Mouse (Mus musculus) lung, postnatal 25 days (tissue): ENCODE results near the gene Dusp27.

ENCODE experiments used
- DNase-seq: peaks from one replicate; pipeline ENCODE4 v3.0.0; 2022; ENCODE audit warnings: low spot score

The Dusp27 gene

DNA sequence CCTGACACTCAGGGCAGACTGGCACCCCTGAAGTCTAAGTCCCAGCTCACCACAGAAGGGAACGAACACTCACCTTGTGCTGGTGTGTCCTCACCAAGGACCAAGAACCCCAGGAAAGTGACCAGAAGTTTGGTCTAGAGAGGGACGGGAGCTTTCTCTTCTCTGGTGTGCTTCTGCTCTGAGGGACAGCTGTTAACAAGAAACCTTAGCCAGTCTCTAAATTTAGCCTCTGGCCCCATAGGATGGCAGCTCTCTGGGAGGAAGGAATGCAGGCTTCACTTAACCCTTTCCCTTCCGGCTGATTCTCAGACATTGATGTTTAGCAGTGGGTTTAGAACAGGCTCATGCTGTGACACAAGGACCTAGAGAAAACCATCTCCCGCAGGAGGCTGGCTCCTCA, at the start of gene Dusp27:
Dusp27 (minus strand) TSS at position 204 of the 400 bp plus-strand sequence.
- DNase-seq: no peak

GRCm38 (mm10) chr1:166173621-166174020, 45.9 kb upstream of the Dusp27 start:
- DNase-seq: no peak

- DNase-seq: no peak
These were observed 45.3 kb upstream of the Dusp27 start for GRCm38 (mm10) chr1:166172992-166173391.

GRCm38 (mm10) chr1:166170852-166171251, 43.1 kb upstream of the Dusp27 start:
- no peak for DNase-seq

DNA sequence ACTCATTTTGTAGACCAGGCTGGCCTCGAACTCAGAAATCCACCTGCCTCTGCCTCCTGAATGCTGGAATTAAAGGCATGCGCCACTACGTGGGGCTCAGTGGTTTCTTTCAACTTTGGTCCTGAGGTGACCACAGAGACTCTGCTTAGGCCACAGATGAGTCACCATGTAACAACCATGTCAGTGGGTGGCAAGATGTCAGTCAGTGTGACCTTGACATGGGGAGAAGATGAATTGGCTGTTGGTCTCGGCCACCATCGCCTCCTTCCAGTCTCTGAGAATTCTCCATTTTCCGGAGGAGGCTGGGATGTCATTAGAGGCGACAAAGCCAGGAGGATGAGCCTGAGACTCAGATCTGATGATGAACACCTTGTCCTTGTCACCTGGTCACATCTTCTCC, 42.0 kb upstream of the Dusp27 start:
- DNase-seq: no peak

- no peak for DNase-seq
These were observed 40.3 kb upstream of the Dusp27 start for GRCm38 (mm10) chr1:166168017-166168416.

GRCm38 (mm10) chr1:166167405-166167804, 39.7 kb upstream of the Dusp27 start:
- DNase-seq: no peak

GRCm38 (mm10) chr1:166165159-166165558, 37.4 kb upstream of the Dusp27 start:
- no peak for DNase-seq

- no peak for DNase-seq
These were observed 36.9 kb upstream of the Dusp27 start for GRCm38 (mm10) chr1:166164580-166164979.

DNA sequence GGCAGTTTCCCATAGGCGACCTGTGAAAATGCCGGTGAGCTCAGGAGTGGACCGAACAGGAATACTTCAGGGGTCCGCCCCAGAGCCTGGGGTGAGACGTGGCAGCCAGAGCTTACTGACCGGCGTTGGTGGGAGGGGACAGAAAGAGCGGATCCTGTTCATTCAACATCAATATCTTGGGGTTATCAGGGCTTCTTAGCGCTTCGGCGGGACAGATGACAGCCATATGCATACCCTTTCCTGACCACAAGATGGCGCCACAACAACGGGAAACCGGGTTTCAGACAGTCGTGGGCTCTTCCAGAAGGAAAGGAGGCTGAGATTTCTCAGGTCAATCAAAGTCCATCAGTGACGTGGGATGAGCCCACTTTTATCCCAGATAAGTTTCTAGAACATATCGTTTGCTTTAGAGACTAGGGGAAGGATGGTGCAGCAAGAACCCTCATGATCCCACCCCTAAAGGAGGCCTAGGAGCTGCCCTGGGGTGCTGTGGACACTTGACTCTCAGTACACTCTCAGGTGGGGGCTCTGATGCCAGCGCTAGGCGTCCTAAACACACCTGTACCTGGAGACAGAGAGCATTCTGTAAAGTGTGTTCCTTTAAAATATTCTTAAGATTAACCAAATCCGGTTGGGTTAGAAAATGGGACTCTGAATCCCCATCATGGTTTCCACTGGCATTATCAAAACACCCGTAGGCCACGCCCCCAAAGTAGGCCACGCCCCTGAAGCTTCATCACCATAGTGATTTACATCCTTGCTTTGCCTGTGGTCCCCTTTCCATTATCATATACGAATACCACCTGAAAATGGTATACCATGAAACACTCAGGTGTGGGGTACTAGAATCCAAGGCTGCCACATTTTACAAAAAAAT, 33.1 kb upstream of the Dusp27 start:
- peak; percentile 60 for DNase-seq

- no peak for DNase-seq
These were observed 32.4 kb upstream of the Dusp27 start for GRCm38 (mm10) chr1:166160111-166160510.

- DNase-seq: no peak
These were observed 30.9 kb upstream of the Dusp27 start for GRCm38 (mm10) chr1:166158664-166159063.

DNA sequence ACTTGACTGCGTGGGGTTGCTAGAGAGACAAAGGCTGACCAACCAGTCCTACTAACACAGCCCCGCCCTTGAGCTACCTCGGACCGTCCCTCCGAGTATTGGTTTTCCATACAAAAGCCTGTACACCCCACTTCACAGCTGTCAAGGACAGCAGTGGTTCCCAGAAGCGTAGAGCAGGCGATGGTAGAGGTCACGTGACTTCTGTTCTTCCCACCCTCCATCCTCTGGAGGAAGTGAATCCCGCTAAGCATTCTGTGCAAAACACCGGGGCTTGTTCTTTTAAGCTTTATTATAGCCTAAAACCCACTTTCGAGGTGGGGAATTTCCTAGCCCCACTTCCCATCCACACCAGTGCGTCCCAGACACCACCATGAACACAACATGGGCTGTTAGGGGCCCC, 30.0 kb upstream of the Dusp27 start:
- no peak for DNase-seq

DNA sequence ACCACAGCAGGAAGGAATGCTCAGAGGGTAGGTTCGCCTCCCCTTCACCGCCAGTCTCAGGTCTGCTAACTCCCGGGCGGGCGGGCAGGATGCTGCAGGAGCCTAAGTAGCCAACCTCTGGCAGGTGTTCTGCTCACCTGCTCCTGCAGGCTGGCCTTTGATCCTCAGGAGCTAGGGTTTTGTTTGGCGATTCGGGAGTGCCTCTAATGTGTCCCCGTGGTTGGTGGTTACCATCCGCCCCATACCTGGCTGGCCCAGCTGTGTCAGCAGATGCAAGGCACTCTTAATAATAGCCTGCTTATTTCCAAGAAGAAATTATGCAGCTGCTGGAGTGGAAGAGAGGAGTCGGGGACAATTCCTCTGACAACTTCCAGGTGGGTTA, 27.4 kb upstream of the Dusp27 start:
- DNase-seq: no peak

DNA sequence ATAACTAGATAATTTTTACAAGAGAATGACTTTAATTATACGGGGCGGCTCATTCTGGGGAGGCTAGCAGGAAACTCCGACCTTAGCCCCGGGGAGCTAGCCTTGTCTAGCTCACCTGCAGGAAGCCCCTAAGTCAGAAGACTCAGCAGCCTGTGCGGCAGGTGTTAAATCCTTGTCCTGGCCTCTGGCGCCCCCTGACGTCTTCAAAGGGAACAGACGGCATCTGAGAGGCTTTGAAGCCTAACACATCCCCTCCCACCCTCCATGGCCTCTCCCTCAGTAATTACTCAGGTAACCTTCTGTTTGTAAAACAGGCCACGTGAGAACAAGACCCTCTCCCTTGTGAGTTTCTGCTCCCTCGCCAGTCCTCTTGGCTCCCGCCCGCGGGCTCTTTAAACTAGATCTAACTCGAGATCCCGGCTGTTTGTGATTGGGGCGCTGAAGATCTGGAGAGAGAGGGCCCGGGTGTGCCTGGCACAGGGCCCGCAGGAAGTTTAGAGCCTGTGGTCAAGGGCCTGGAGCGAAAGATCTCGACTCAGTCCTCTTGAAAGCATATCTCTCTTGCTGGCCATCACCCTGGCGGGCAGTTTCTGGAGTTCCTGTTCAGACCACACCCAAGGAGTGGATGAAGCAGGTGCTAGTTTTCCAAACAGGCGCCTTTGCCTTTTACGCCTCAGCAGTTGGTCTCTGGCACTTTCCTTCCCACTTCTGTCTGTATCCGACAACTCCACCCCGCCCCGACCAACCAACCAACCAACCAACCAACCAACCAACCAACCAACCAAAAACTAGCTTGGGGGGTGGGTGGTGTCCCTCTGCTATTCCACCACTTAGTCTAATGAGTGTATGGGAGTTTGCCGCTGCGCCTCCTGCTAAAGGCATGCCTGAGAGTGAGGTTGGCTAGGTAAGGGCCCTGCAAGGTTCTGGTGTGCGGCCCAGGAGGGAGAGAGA, 26.7 kb upstream of the Dusp27 start:
- DNase-seq: peak; percentile 72

- peak; percentile 82 for DNase-seq
These were observed 25.8 kb upstream of the Dusp27 start for GRCm38 (mm10) chr1:166153351-166154120.

GRCm38 (mm10) chr1:166152034-166152433, 24.3 kb upstream of the Dusp27 start:
- no peak for DNase-seq

DNA sequence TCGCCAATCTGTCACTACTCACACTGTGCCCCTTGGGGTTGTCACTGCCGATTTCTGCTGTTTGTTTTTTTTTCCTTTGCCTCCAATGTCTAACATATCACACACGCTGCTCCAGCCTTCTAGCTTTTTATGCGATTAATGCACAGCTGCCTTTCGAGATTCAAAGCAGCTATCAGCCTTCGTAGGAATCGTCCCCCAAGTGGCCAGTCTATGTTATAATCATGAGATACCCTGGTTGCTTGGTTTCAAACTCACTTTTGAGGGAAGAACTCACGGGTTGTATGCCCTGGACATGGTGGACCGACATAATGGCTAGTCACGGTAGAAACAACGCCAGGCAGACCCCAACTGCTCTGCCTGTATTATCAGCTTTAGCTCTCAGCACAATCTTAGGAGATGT, 23.6 kb upstream of the Dusp27 start:
- DNase-seq: no peak

GRCm38 (mm10) chr1:166150035-166150434, 22.3 kb upstream of the Dusp27 start:
- no peak for DNase-seq

GRCm38 (mm10) chr1:166149441-166149840, 21.7 kb upstream of the Dusp27 start:
- DNase-seq: no peak

GRCm38 (mm10) chr1:166147657-166148056, 19.9 kb upstream of the Dusp27 start:
- no peak for DNase-seq

DNA sequence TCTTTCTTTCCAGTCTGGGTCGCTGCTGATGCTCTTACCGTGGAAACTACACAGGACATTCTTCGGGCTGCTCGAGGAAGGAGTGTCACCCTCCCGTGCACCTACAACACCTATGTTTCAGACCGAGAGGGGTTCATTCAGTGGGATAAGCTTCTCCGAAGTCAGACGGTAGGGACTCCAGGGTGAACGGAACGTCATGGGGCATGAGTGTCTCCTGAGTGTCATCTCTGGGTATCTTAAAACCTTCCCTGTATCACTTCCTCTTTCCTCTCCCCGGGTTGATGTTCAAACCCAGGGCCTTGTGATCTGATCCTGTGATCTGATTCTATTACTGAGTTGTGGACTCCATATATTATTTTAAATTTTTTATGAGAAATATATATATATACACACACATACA, 18.9 kb upstream of the Dusp27 start:
- DNase-seq: no peak
